Mouse (Mus musculus) brain, embryonic 14.5 days (tissue): ENCODE results near the gene Timeless.

Source experiments
- CTCF ChIP-seq: fragments of 200-500 bp; IDR thresholded peaks from 2 replicates; pipeline ENCODE4 v1.5.1; 2012; ENCODE audit warnings: inconsistent platforms, mild to moderate bottlenecking, moderate library complexity, borderline replicate concordance; ENCODE audit not compliant: insufficient read depth, insufficient read length; ENCODE audit errors: extremely low read depth
- POLR2A ChIP-seq: fragments of 200-500 bp; IDR thresholded peaks from 2 replicates; pipeline ENCODE4 v1.6.1; 2012; ENCODE audit warnings: mild to moderate bottlenecking, inconsistent platforms, borderline replicate concordance; ENCODE audit not compliant: poor library complexity, insufficient read depth, insufficient read length, severe bottlenecking; ENCODE audit errors: extremely low read depth

DNA sequence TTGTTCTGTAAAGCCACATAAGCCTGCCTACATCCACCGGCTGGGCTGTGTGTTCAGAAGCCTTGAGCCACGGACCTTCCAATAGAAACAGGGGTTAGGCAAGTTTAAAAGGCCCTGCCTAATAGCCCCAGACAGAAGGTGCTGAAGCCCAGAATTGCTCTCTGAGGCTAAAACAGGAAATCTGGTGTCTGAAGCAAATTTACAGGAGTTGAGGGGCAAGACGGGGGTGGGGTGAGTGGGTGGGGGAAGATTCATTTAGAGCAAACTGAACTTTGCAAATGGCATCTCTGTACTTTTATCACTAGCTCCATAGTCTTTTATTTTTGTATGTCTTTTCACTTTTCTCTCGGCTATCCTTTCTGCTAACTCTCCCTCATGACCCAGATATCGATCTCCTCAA lies 719 bp upstream of the Timeless start:
- no peak for TF ChIP-seq CTCF
- TF ChIP-seq POLR2A = no peak
